Mouse (Mus musculus) embryonic facial prominence, embryonic 13.5 days (tissue): ENCODE results near the gene Atrnl1. TPM values are rescaled to one million over a fixed set of nuclear protein-coding genes. Genes with fewer than 3 reads are reported as not detected.

Source experiments
- ATAC-seq: fragments of 200-750 bp; cut with Nextera tagmentation; 2 replicates; pipeline ENCODE4 v1.8.0; 2017; ENCODE audit warnings: low read depth; ENCODE audit not compliant: insufficient number of reproducible peaks, insufficient read depth, low FRiP score, low TSS enrichment
- H3K27ac ChIP-seq: fragments of 300-500 bp; sonication (generic); 2 replicates; pipeline ENCODE4 v1.5.1; 2015; ENCODE audit warnings: moderate library complexity, mild to moderate bottlenecking, inconsistent platforms
- H3K27me3 ChIP-seq: fragments of 300-500 bp; sonication (generic); 2 replicates; pipeline ENCODE4 v1.6.1; 2015; ENCODE audit warnings: mild to moderate bottlenecking, inconsistent platforms
- H3K36me3 ChIP-seq: fragments of 300-500 bp; sonication (generic); 2 replicates; pipeline ENCODE4 v1.6.1; 2015; ENCODE audit warnings: mild to moderate bottlenecking, inconsistent platforms
- H3K4me1 ChIP-seq: fragments of 300-500 bp; sonication (generic); 2 replicates; pipeline ENCODE4 v1.6.1; 2015; ENCODE audit warnings: inconsistent platforms
- H3K4me2 ChIP-seq: fragments of 300-500 bp; sonication (generic); 2 replicates; pipeline ENCODE4 v1.6.1; 2015; ENCODE audit warnings: moderate library complexity, mild to moderate bottlenecking, inconsistent platforms
- H3K4me3 ChIP-seq: fragments of 300-500 bp; sonication (generic); 2 replicates; pipeline ENCODE4 v1.5.1; 2015; ENCODE audit warnings: mild to moderate bottlenecking, inconsistent platforms
- H3K9ac ChIP-seq: fragments of 300-500 bp; sonication (generic); 2 replicates; pipeline ENCODE4 v1.6.1; 2015; ENCODE audit warnings: mild to moderate bottlenecking, inconsistent platforms
- H3K9me3 ChIP-seq: fragments of 300-500 bp; sonication (generic); 2 replicates; pipeline ENCODE4 v1.6.1; 2016; ENCODE audit warnings: inconsistent platforms
- WGBS: fragments of 180-500 bp; shearing (Covaris S2); methylation state at CpG from one replicate; pipeline ENCODE4 v1.1.7; 2015; ENCODE audit warnings: mixed read lengths; 5-methylcytosine and 5-hydroxymethylcytosine counted together
- polyA plus RNA-seq: library from polyadenylated mRNA; unstranded; fragments of >200 nt; fragmentation: Nextera tagmentation; extraction: Ambion mirVana; gene quantifications from 2 replicates; pipeline ENCODE4 v1.2.1, GENCODE M21; 2015

Atrnl1 gene
- polyA plus RNA-seq, 1 experiment from 2014 or later, result 8.2 TPM

GRCm38 (mm10) chr19:57725326-57725725, 114.5 kb downstream of the Atrnl1 start:
- no peak overlapping the region for H3K4me2 ChIP-seq
- H3K9me3 ChIP-seq, result no peaks in the 10 kb centered on the region
- H3K4me1 ChIP-seq, result no peaks in the 10 kb centered on the region
- H3K4me3 ChIP-seq, result no peak overlapping the region
- no peak overlapping the region for H3K9ac ChIP-seq
- WGBS, result 96% methylated on average over 2 of the region's 2 CpGs
- peaks cover 16% of the 10 kb centered on the region; the same call in 1 of the 2 replicates for H3K36me3 ChIP-seq
- no peak overlapping the region for H3K27ac ChIP-seq
- no peaks in the 10 kb centered on the region for H3K27me3 ChIP-seq
- no peak for ATAC-seq

- no peak overlapping the region for H3K9ac ChIP-seq
Measured at GRCm38 (mm10) chr19:57727009-57727408, 116.2 kb downstream of the Atrnl1 start.

GRCm38 (mm10) chr19:57737475-57737874, 126.6 kb downstream of the Atrnl1 start:
- WGBS, result 69% methylated on average over 3 of the region's 3 CpGs

More at GRCm38 (mm10) chr19:57727009-57727408, 116.2 kb downstream of the Atrnl1 start:
- H3K9me3 ChIP-seq, result no peaks in the 10 kb centered on the region
- no peaks in the 10 kb centered on the region for H3K4me1 ChIP-seq
- no peak overlapping the region for H3K27ac ChIP-seq
- ATAC-seq, result no peak
- peaks cover 23% of the 10 kb centered on the region; the same call in 1 of the 2 replicates for H3K36me3 ChIP-seq
- H3K4me3 ChIP-seq, result no peak overlapping the region
- no peak overlapping the region for H3K4me2 ChIP-seq
- 85% methylated on average over 4 of the region's 4 CpGs for WGBS
- H3K27me3 ChIP-seq, result no peaks in the 10 kb centered on the region

GRCm38 (mm10) chr19:57745579-57745978, 134.7 kb downstream of the Atrnl1 start:
- H3K9ac ChIP-seq, result no peak overlapping the region
- H3K4me3 ChIP-seq, result no peak overlapping the region
- WGBS, result 54% methylated on average over 9 of the region's 9 CpGs
- no peaks in the 10 kb centered on the region for H3K27me3 ChIP-seq
- H3K4me1 ChIP-seq, result no peaks in the 10 kb centered on the region
- H3K4me2 ChIP-seq, result no peak overlapping the region
- peaks cover 11% of the 10 kb centered on the region; the same call in 1 of the 2 replicates for H3K36me3 ChIP-seq
- H3K9me3 ChIP-seq, result no peaks in the 10 kb centered on the region
- ATAC-seq, result no peak
- no peak overlapping the region for H3K27ac ChIP-seq

More at GRCm38 (mm10) chr19:57737475-57737874, 126.6 kb downstream of the Atrnl1 start:
- Histone ChIP-seq H3K4me3 (no peak overlapping the region), H3K9ac (no peak overlapping the region), H3K9me3 (no peaks in the 10 kb centered on the region), H3K4me1 (peaks cover 4% of the 10 kb centered on the region; the same call in 1 of the 2 replicates), H3K27me3 (no peaks in the 10 kb centered on the region), H3K27ac (no peak overlapping the region), H3K36me3 (peaks cover 31% of the 10 kb centered on the region), H3K4me2 (no peak overlapping the region)
- ATAC-seq, result no peak

GRCm38 (mm10) chr19:57746553-57746952, 135.7 kb downstream of the Atrnl1 start:
- Histone ChIP-seq H3K9me3 (no peaks in the 10 kb centered on the region), H3K4me2 (no peak overlapping the region), H3K4me1 (no peaks in the 10 kb centered on the region), H3K27me3 (no peaks in the 10 kb centered on the region), H3K36me3 (peaks cover 13% of the 10 kb centered on the region; the same call in 1 of the 2 replicates), H3K27ac (no peak overlapping the region), H3K9ac (no peak overlapping the region), H3K4me3 (no peak overlapping the region)
- 89% methylated on average over 11 of the region's 11 CpGs for WGBS
- no peak for ATAC-seq

- no peaks in the 10 kb centered on the region for H3K4me1 ChIP-seq
- no peak overlapping the region for H3K9ac ChIP-seq
- H3K9me3 ChIP-seq, result no peaks in the 10 kb centered on the region
- no peak overlapping the region for H3K4me2 ChIP-seq
- 90% methylated on average over 14 of the region's 14 CpGs for WGBS
- no peak overlapping the region for H3K27ac ChIP-seq
- H3K27me3 ChIP-seq, result no peaks in the 10 kb centered on the region
- no peak for ATAC-seq
- no peak overlapping the region for H3K4me3 ChIP-seq
- peaks cover 27% of the 10 kb centered on the region for H3K36me3 ChIP-seq
Measured at GRCm38 (mm10) chr19:57752189-57752588, 141.4 kb downstream of the Atrnl1 start.

- 90% methylated on average over 2 of the region's 2 CpGs for WGBS
- no peak overlapping the region for H3K9ac ChIP-seq
- no peaks in the 10 kb centered on the region for H3K4me1 ChIP-seq
- no peak overlapping the region for H3K4me2 ChIP-seq
- no peaks in the 10 kb centered on the region for H3K9me3 ChIP-seq
- H3K27me3 ChIP-seq, result no peaks in the 10 kb centered on the region
- H3K4me3 ChIP-seq, result no peak overlapping the region
- ATAC-seq, result no peak
- no peak overlapping the region for H3K27ac ChIP-seq
- H3K36me3 ChIP-seq, result peaks cover 29% of the 10 kb centered on the region
Measured at GRCm38 (mm10) chr19:57762526-57762925, 151.7 kb downstream of the Atrnl1 start.

- 84% methylated on average over 16 of the region's 16 CpGs for WGBS
- Histone ChIP-seq H3K9me3 (no peaks in the 10 kb centered on the region), H3K4me1 (no peaks in the 10 kb centered on the region), H3K27me3 (no peaks in the 10 kb centered on the region), H3K4me3 (no peak overlapping the region), H3K4me2 (no peak overlapping the region), H3K36me3 (peaks cover 31% of the 10 kb centered on the region), H3K27ac (no peak overlapping the region), H3K9ac (no peak overlapping the region)
- ATAC-seq, result no peak
Measured at GRCm38 (mm10) chr19:57764576-57765371, 153.9 kb downstream of the Atrnl1 start.

GRCm38 (mm10) chr19:57767051-57767450, 156.2 kb downstream of the Atrnl1 start:
- ATAC-seq, result no peak
- Histone ChIP-seq H3K9me3 (no peaks in the 10 kb centered on the region), H3K4me1 (no peaks in the 10 kb centered on the region), H3K4me2 (no peak overlapping the region), H3K4me3 (no peak overlapping the region), H3K27me3 (no peaks in the 10 kb centered on the region), H3K36me3 (peaks cover 18% of the 10 kb centered on the region), H3K27ac (no peak overlapping the region), H3K9ac (no peak overlapping the region)
- 78% methylated on average over 2 of the region's 2 CpGs for WGBS

- H3K4me2 ChIP-seq, result no peak overlapping the region
- H3K4me1 ChIP-seq, result no peaks in the 10 kb centered on the region
- WGBS, result 94% methylated on average over 11 of the region's 11 CpGs
- no peak for ATAC-seq
- H3K4me3 ChIP-seq, result no peak overlapping the region
- H3K27me3 ChIP-seq, result no peaks in the 10 kb centered on the region
- no peaks in the 10 kb centered on the region for H3K9me3 ChIP-seq
- peaks cover 12% of the 10 kb centered on the region; the same call in 1 of the 2 replicates for H3K36me3 ChIP-seq
- H3K27ac ChIP-seq, result no peak overlapping the region
- no peak overlapping the region for H3K9ac ChIP-seq
Measured at GRCm38 (mm10) chr19:57768661-57769060, 157.8 kb downstream of the Atrnl1 start.

GRCm38 (mm10) chr19:57782366-57783089, 171.7 kb downstream of the Atrnl1 start:
- Histone ChIP-seq H3K36me3 (peaks cover 12% of the 10 kb centered on the region), H3K4me2 (no peak overlapping the region), H3K4me3 (no peak overlapping the region), H3K27ac (no peak overlapping the region), H3K27me3 (no peaks in the 10 kb centered on the region), H3K9ac (no peak overlapping the region), H3K4me1 (no peaks in the 10 kb centered on the region), H3K9me3 (no peaks in the 10 kb centered on the region)
- no peak for ATAC-seq
- WGBS, result 92% methylated on average over 3 of the region's 3 CpGs
